Mouse (Mus musculus) mouse trophoblast stem cell (cell line): Measurements from ENCODE around the gene Slc22a23.

ENCODE experiments used
- in situ Hi-C, 2 experiments: fragments of 300-500 bp; cut with MseI, MboI; formaldehyde crosslinking; loops; 2 replicates in 1 of 2; 3 replicates in 1 of 2; pipeline ENCODE4 v1.15.1; 2025

The Slc22a23 gene

GRCm38 (mm10) chr13:34239371-34240086 is 105.5 kb downstream of the Slc22a23 start:
- in situ Hi-C loops: no loop called here

GRCm38 (mm10) chr13:34238646-34239290 is 106.2 kb downstream of the Slc22a23 start:
- in situ Hi-C loops: no loop called here

GRCm38 (mm10) chr13:34235056-34235455 is 109.9 kb downstream of the Slc22a23 start:
- in situ Hi-C loops: no loop called here

- in situ Hi-C loops: no loop called here
These were observed 110.5 kb downstream of the Slc22a23 start for GRCm38 (mm10) chr13:34234439-34234838.

GRCm38 (mm10) chr13:34232992-34233391 is 112.0 kb downstream of the Slc22a23 start:
- in situ Hi-C loops: no loop called here

GRCm38 (mm10) chr13:34228905-34229304 is 116.1 kb downstream of the Slc22a23 start:
- in situ Hi-C loops: no loop called here

- in situ Hi-C loops: no loop called here
These were observed 117.0 kb downstream of the Slc22a23 start for GRCm38 (mm10) chr13:34227720-34228661.

GRCm38 (mm10) chr13:34226940-34227339 is 118.0 kb downstream of the Slc22a23 start:
- in situ Hi-C loops: no loop called here

GRCm38 (mm10) chr13:34222985-34223384 is 122.0 kb downstream of the Slc22a23 start:
- in situ Hi-C loops: no loop called here

- in situ Hi-C loops: no loop called here
These were observed 125.3 kb downstream of the Slc22a23 start for GRCm38 (mm10) chr13:34219728-34220127.

GRCm38 (mm10) chr13:34218776-34219175 is 126.2 kb downstream of the Slc22a23 start:
- in situ Hi-C loops: no loop called here

- in situ Hi-C loops: no loop called here
These were observed 130.1 kb downstream of the Slc22a23 start for GRCm38 (mm10) chr13:34214855-34215254.

- in situ Hi-C loops: no loop called here
These were observed 132.2 kb downstream of the Slc22a23 start for GRCm38 (mm10) chr13:34212735-34213212.

GRCm38 (mm10) chr13:34211261-34211775 is 133.7 kb downstream of the Slc22a23 start:
- in situ Hi-C loops: no loop called here

GRCm38 (mm10) chr13:34207714-34208470 is 137.1 kb downstream of the Slc22a23 start:
- in situ Hi-C loops: no loop called here

GRCm38 (mm10) chr13:34205216-34205615 is 139.8 kb downstream of the Slc22a23 start:
- in situ Hi-C loops: no loop called here

- in situ Hi-C loops: loop anchor here in 1 of 2 experiments (10.0 kb wide), 1 partner anchor 439 kb away; no protein-coding TSS in a partner anchor
These were observed 149.3 kb downstream of the Slc22a23 start for GRCm38 (mm10) chr13:34195676-34196075.

GRCm38 (mm10) chr13:34193384-34193783 is 151.6 kb downstream of the Slc22a23 start:
- in situ Hi-C loops: loop anchor here in 1 of 2 experiments (10.0 kb wide), 1 partner anchor 441 kb away; no protein-coding TSS in a partner anchor

GRCm38 (mm10) chr13:34192414-34193191 is 152.4 kb downstream of the Slc22a23 start:
- in situ Hi-C loops: loop anchor here in 1 of 2 experiments (10.0 kb wide), 1 partner anchor 442 kb away; no protein-coding TSS in a partner anchor

- in situ Hi-C loops: loop anchor here (10.0 kb wide), 2 partner anchors 147 to 447 kb away; no protein-coding TSS in a partner anchor
These were observed 157.4 kb downstream of the Slc22a23 start for GRCm38 (mm10) chr13:34187571-34187970.
